Mouse (Mus musculus) adipose tissue, adult 10 weeks (tissue): ENCODE results near the gene Sult2a2. TPM values are rescaled to one million over a fixed set of nuclear protein-coding genes. Genes with fewer than 3 reads are reported as not detected.

ENCODE experiments used
- polyA plus RNA-seq: library from polyadenylated mRNA; stranded (reverse); fragments of 350-450 nt; fragmentation: Illumina TruSeq; extraction: RNeasy Lipid Tissue Mini Kit (QIAGEN cat#74804); gene quantifications from one replicate; pipeline ENCODE4 v1.2.3, GENCODE M21; 2014; ENCODE audit warnings: low read depth, low replicate concordance

The Sult2a2 gene
- polyA plus RNA-seq: not detected

GRCm38 (mm10) chr7:13733205-13733604 is at the start of gene Sult2a2:
Gene Sult2a2 (plus strand): TSS chr7:13733505.

Other genes starting within 250 kb of the Sult2a2 start
- gene Bsph2, start 162.4 kb upstream of the Sult2a2 start, polyA plus RNA-seq: 160 TPM
- 0.62 TPM for gene Sult2a5, start 109.5 kb upstream of the Sult2a2 start, polyA plus RNA-seq
- not detected for gene Sult2a1, start 103.9 kb downstream of the Sult2a2 start, polyA plus RNA-seq